Mouse (Mus musculus): Measurements from ENCODE around the gene Nxph4. TPM values are rescaled to one million over a fixed set of nuclear protein-coding genes. Genes with fewer than 3 reads are reported as not detected.

Nxph4 gene
- total and polyA plus RNA-seq, 3 experiments: 0.13 to 0.14 TPM; not detected in 1

DNA sequence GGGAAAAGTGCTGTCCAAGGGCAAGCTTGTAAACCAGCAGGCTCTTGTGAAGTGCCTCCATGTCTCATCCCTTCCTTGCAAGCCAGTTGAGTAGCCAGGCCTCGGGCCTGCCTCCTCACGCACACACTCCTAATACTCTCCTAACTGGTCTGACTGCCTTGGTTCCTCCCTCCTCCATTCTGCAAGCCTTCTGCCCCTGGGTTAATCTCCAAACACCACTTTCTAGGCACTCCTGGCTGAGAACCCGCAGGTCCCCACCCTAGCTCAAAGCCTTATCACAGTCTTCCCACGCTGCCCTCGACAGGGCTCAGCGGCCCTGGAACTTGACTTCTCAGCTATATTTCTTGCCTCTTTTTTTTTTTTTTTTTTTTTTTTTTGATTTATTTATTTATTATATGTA lies 36.0 kb upstream of the Nxph4 start:
- Histone ChIP-seq H3K36me3 (replicated peaks in 1 of 2; ENCODE audit: control insufficient read depth in 1 of 2, insufficient read depth in 1 of 2, low read length in 1 of 2) (peaks cover 76 to 78% of the 10 kb centered on the region in 2 experiments), H3K9me3 (replicated peaks; ENCODE audit: low read length) (no peaks in the 10 kb centered on the region), H3K4me1 (ENCODE audit: control insufficient read depth in 1 of 2, insufficient read depth in 2 of 2) (peaks cover 0 to 4% of the 10 kb centered on the region in 2 experiments; a peak in 2 of 4 replicates), H3K9ac (ENCODE audit: insufficient read depth, low read depth) (no peak overlapping the region), H3K4me3 (replicated peaks in 1 of 3; ENCODE audit: low read depth in 2 of 3, low read length in 2 of 3, poor library complexity in 1 of 3) (no peak overlapping the region), H3K27me3 (replicated peaks) (no peaks in the 10 kb centered on the region), H3K27ac (ENCODE audit: insufficient read depth, low read depth) (no peak overlapping the region), H3K4me2 (ENCODE audit: insufficient read depth, low read depth, poor library complexity, severe bottlenecking) (no peak overlapping the region), H3K79me2 (replicated peaks; ENCODE audit: control insufficient read depth, extremely low read depth, insufficient read depth, poor library complexity, severe bottlenecking) (no peaks in the 10 kb centered on the region)
- no peak for TF ChIP-seq CHD1 (IDR thresholded peaks at IDR 0.05; ENCODE audit: low read depth, low read length)
- no peak for TF ChIP-seq USF1 (IDR thresholded peaks at IDR 0.05; ENCODE audit: low read depth, low read length)
- TF ChIP-seq TCF12 (IDR thresholded peaks at IDR 0.05; ENCODE audit: low read depth, low read length): no peak
- no peak for TF ChIP-seq ZC3H11A (IDR thresholded peaks at IDR 0.05; ENCODE audit: low read depth, low read length)
- no peak for TF ChIP-seq BHLHE40 (IDR thresholded peaks at IDR 0.05; ENCODE audit: low read depth, low read length)
- no peak for TF ChIP-seq POLR2AphosphoS2 (IDR thresholded peaks at IDR 0.05; ENCODE audit: low read depth, low read length)
- TF ChIP-seq MYC (IDR thresholded peaks at IDR 0.05; ENCODE audit: low read depth, low read length): no peak
- no peak for TF ChIP-seq NRF1 (IDR thresholded peaks at IDR 0.05; ENCODE audit: low read depth, low read length)
- TF ChIP-seq MAZ (IDR thresholded peaks at IDR 0.05; ENCODE audit: low read depth, low read length): no peak
- TF ChIP-seq UBTF (IDR thresholded peaks at IDR 0.05; ENCODE audit: low read depth, low read length): no peak
- TF ChIP-seq IRF4 (IDR thresholded peaks at IDR 0.05; ENCODE audit: low read depth, low read length): no peak
- DNase-seq (ENCODE audit: extremely low read depth): no peak
- dilution Hi-C loops (cut with MboI; ENCODE audit: extremely low pct_ligation_motif_present, extremely low pct_unique_long_range_greater_than_20kb, low sequenced_read_pairs) (no loop called here), in situ Hi-C loops (cut with MboI; ENCODE audit: low pct_ligation_motif_present, low pct_unique_long_range_greater_than_20kb, low sequenced_read_pairs) (no loop called here)

GRCm38 (mm10) chr10:127569450-127569849 lies 35.1 kb upstream of the Nxph4 start:
- Histone ChIP-seq H3K36me3 (replicated peaks in 1 of 2; ENCODE audit: control insufficient read depth in 1 of 2, insufficient read depth in 1 of 2, low read length in 1 of 2) (peaks cover 71% of the 10 kb centered on the region in 2 experiments), H3K27me3 (replicated peaks) (no peaks in the 10 kb centered on the region), H3K9me3 (replicated peaks; ENCODE audit: low read length) (no peaks in the 10 kb centered on the region), H3K4me1 (ENCODE audit: control insufficient read depth in 1 of 2, insufficient read depth in 2 of 2) (peaks cover 0 to 6% of the 10 kb centered on the region in 2 experiments; a peak in 2 of 4 replicates), H3K9ac (ENCODE audit: insufficient read depth, low read depth) (no peak overlapping the region), H3K4me2 (ENCODE audit: insufficient read depth, low read depth, poor library complexity, severe bottlenecking) (no peak overlapping the region), H3K4me3 (replicated peaks in 1 of 3; ENCODE audit: low read depth in 2 of 3, low read length in 2 of 3, poor library complexity in 1 of 3) (no peak overlapping the region), H3K79me2 (replicated peaks; ENCODE audit: control insufficient read depth, extremely low read depth, insufficient read depth, poor library complexity, severe bottlenecking) (no peaks in the 10 kb centered on the region), H3K27ac (ENCODE audit: insufficient read depth, low read depth) (no peak overlapping the region)
- in situ Hi-C loops (cut with MboI; ENCODE audit: low pct_ligation_motif_present, low pct_unique_long_range_greater_than_20kb, low sequenced_read_pairs) (loop anchor here (10.0 kb wide), 1 partner anchor 165 kb away; the partner anchor contains the start of gene Zbtb39), dilution Hi-C loops (cut with MboI; ENCODE audit: extremely low pct_ligation_motif_present, extremely low pct_unique_long_range_greater_than_20kb, low sequenced_read_pairs) (no loop called here)
- TF ChIP-seq EP300 (IDR thresholded peaks at IDR 0.05; ENCODE audit: low read length): no peak
- TF ChIP-seq KAT2A (IDR thresholded peaks at IDR 0.05; ENCODE audit: insufficient replicate concordance, low read length): no peak
- TF ChIP-seq BHLHE40 (IDR thresholded peaks at IDR 0.05; ENCODE audit: low read depth, low read length): 0 out of 2 replicates have a peak, but pooled peaks have one; percentile 11
- TF ChIP-seq IRF4 (IDR thresholded peaks at IDR 0.05; ENCODE audit: low read depth, low read length): peak; percentile 36; the same call in 1 of the 2 replicates
- no peak for TF ChIP-seq ZMIZ1 (IDR thresholded peaks at IDR 0.05; ENCODE audit: low read depth, low read length)
- TF ChIP-seq MXI1 (IDR thresholded peaks at IDR 0.05; ENCODE audit: low read depth, low read length): no peak
- TF ChIP-seq UBTF (IDR thresholded peaks at IDR 0.05; ENCODE audit: low read depth, low read length): no peak
- 0 out of 2 replicates have a peak, but pooled peaks have one; percentile 45 for TF ChIP-seq SIN3A (IDR thresholded peaks at IDR 0.05; ENCODE audit: low read length)
- TF ChIP-seq PAX5 (IDR thresholded peaks at IDR 0.05; ENCODE audit: low read length): no peak
- no peak for TF ChIP-seq NRF1 (IDR thresholded peaks at IDR 0.05; ENCODE audit: low read depth, low read length)
- TF ChIP-seq MAX (IDR thresholded peaks at IDR 0.05; ENCODE audit: low read length): peak; percentile 39; the same call in 1 of the 2 replicates
- 0 out of 2 replicates have a peak, but pooled peaks have one; percentile 16 for TF ChIP-seq ZNF384 (IDR thresholded peaks at IDR 0.05; ENCODE audit: low read depth, low read length)
- no peak for TF ChIP-seq JUND (conservative IDR thresholded peaks at IDR 0.05; ENCODE audit: low read depth, low read length)
- peak; percentile 95 for TF ChIP-seq RAD21 (IDR thresholded peaks at IDR 0.05; ENCODE audit: low read depth, low read length)
- TF ChIP-seq CHD1 (IDR thresholded peaks at IDR 0.05; ENCODE audit: low read depth, low read length): no peak
- TF ChIP-seq JUN (IDR thresholded peaks at IDR 0.05; ENCODE audit: insufficient read depth, low read depth, low read length): no peak
- peak; percentile 92 for TF ChIP-seq ZC3H11A (IDR thresholded peaks at IDR 0.05; ENCODE audit: low read depth, low read length)
- no peak for TF ChIP-seq ELF1 (IDR thresholded peaks at IDR 0.05; ENCODE audit: low read depth, low read length)
- peak; percentile 93 for TF ChIP-seq SMC3 (IDR thresholded peaks at IDR 0.05; ENCODE audit: low read depth, low read length)
- no peak for TF ChIP-seq GABPA (IDR thresholded peaks at IDR 0.05; ENCODE audit: insufficient replicate concordance, low read depth, low read length)
- no peak for TF ChIP-seq ETS1 (conservative IDR thresholded peaks at IDR 0.05; ENCODE audit: low read depth, low read length)
- TF ChIP-seq CHD2 (IDR thresholded peaks at IDR 0.05; ENCODE audit: low read length): no peak
- 0 out of 2 replicates have a peak, but pooled peaks have one; percentile 36 for TF ChIP-seq MEF2A (IDR thresholded peaks at IDR 0.05; ENCODE audit: borderline replicate concordance, low read depth, low read length)
- TF ChIP-seq POLR2A (IDR thresholded peaks at IDR 0.05; ENCODE audit: low read depth, low read length): no peak
- TF ChIP-seq MYC (IDR thresholded peaks at IDR 0.05; ENCODE audit: low read depth, low read length): 0 out of 2 replicates have a peak, but pooled peaks have one; percentile 25
- TF ChIP-seq CTCF (conservative IDR thresholded peaks at IDR 0.05 in 1 of 2, IDR thresholded peaks at IDR 0.05 in 1 of 2; ENCODE audit: low read depth in 2 of 2, low read length in 2 of 2): peak; percentile 92 to 98
- TF ChIP-seq RCOR1 (conservative IDR thresholded peaks at IDR 0.05; ENCODE audit: low read depth, low read length): no peak
- no peak; the same call in 1 of the 2 replicates for TF ChIP-seq NELFE (IDR thresholded peaks at IDR 0.05; ENCODE audit: low read depth, low read length)
- DNase-seq (ENCODE audit: extremely low read depth): peak; percentile 87
